Mouse (Mus musculus): ENCODE results near the gene Arhgap10.

- TF ChIP-seq POLR2A (IDR thresholded peaks at IDR 0.05; ENCODE audit: low read depth, low read length) (no peak), CTCF (IDR thresholded peaks at IDR 0.05; ENCODE audit: extremely low read depth, insufficient read length, insufficient replicate concordance, low read depth, low read length) (no peak)
These were observed 72.1 kb downstream of the Arhgap10 start for GRCm38 (mm10) chr8:77445642-77446041.
